Mouse (Mus musculus) liver, embryonic 14.5 days (tissue): ENCODE measurements around the gene Sesn2. TPM values are rescaled to one million over a fixed set of nuclear protein-coding genes. Genes with fewer than 3 reads are reported as not detected.

Experiments
- ATAC-seq: fragments of 200-750 bp; cut with Nextera tagmentation; 2 replicates; pipeline ENCODE4 v1.8.0; 2017; ENCODE audit warnings: moderate number of reproducible peaks, mild to moderate bottlenecking, moderate library complexity; ENCODE audit not compliant: insufficient read depth
- DNase-seq, 3 experiments: peaks; one replicate each; pipeline ENCODE4 v3.0.0-alpha.2; 2012 to 2013; ENCODE audit warnings: low read depth in 3 of 3, low spot score in 3 of 3
- H3K27ac ChIP-seq: fragments of 300-500 bp; sonication (generic); 2 replicates; pipeline ENCODE4 v1.5.1; 2014; ENCODE audit warnings: moderate library complexity, mild to moderate bottlenecking, control low read depth, inconsistent platforms
- H3K27me3 ChIP-seq: fragments of 300-500 bp; sonication (generic); 2 replicates; pipeline ENCODE4 v1.6.1; 2014; ENCODE audit warnings: mild to moderate bottlenecking, low read length, moderate library complexity; ENCODE audit not compliant: control insufficient read depth, insufficient read depth
- H3K36me3 ChIP-seq: fragments of 300-500 bp; sonication (generic); replicated peaks from 2 replicates; pipeline ENCODE4 v1.6.1; 2014; ENCODE audit warnings: low read depth; ENCODE audit not compliant: control insufficient read depth, insufficient read depth
- H3K4me1 ChIP-seq, 2 experiments: fragments of 200-500 bp in 1 of 2; fragments of 300-500 bp in 1 of 2; sonication (generic) in 1 of 2; replicated peaks; 2 replicates each; pipeline ENCODE4 v1.6.1; 2012 to 2014; ENCODE audit warnings: antibody characterized with exemption in 1 of 2, inconsistent platforms in 1 of 2, low read length in 1 of 2; ENCODE audit not compliant: control insufficient read depth in 2 of 2, insufficient read depth in 2 of 2
- H3K4me2 ChIP-seq: fragments of 300-500 bp; sonication (generic); 2 replicates; pipeline ENCODE4 v1.6.1; 2014; ENCODE audit warnings: low read depth, mild to moderate bottlenecking, control low read depth, moderate library complexity
- H3K4me3 ChIP-seq, 2 experiments: fragments of 200-500 bp in 1 of 2; fragments of 300-500 bp in 1 of 2; sonication (generic) in 1 of 2; 2 replicates each; pipeline ENCODE4 v1.5.1; 2012 to 2014; ENCODE audit warnings: low read depth in 2 of 2, low read length in 2 of 2, mild to moderate bottlenecking in 2 of 2, control low read depth in 1 of 2, inconsistent platforms in 1 of 2, moderate library complexity in 1 of 2; ENCODE audit not compliant: insufficient read depth in 1 of 2
- H3K9ac ChIP-seq: fragments of 300-500 bp; sonication (generic); replicated peaks from 2 replicates; pipeline ENCODE4 v1.6.1; 2014; ENCODE audit warnings: mild to moderate bottlenecking, control low read depth, moderate library complexity
- H3K9me3 ChIP-seq: fragments of 300-500 bp; sonication (generic); 2 replicates; pipeline ENCODE4 v1.6.1; 2016; ENCODE audit warnings: low read length, mixed read lengths; ENCODE audit not compliant: control insufficient read depth
- CTCF ChIP-seq: IDR thresholded peaks from 2 replicates; pipeline ENCODE4 v1.5.1; 2016; ENCODE audit warnings: antibody characterized with exemption, low read depth, control low read depth
- EP300 ChIP-seq: IDR thresholded peaks from 2 replicates; pipeline ENCODE4 v1.6.1; 2016; ENCODE audit warnings: antibody characterized with exemption, low read depth
- WGBS: fragments of 180-500 bp; shearing (Covaris S2); extraction: QIAGEN DNeasy Blood & Tissue Kit; methylation state at CpG from one replicate; pipeline ENCODE4 v1.1.7; 2014; ENCODE audit not compliant: insufficient replicate concordance; 5-methylcytosine and 5-hydroxymethylcytosine counted together
- polyA plus RNA-seq, 2 experiments: library from polyadenylated mRNA; depleted of rRNA in 1 of 2; stranded (reverse) in 1 of 2; unstranded in 1 of 2; fragments of >200 nt; fragmentation: Nextera tagmentation in 1 of 2; extraction: Ambion mirVana in 1 of 2; gene quantifications; 2 replicates each; pipeline versions ENCODE4 v1.2.1 to v1.2.3; 2012 to 2014

The Sesn2 gene
- polyA plus RNA-seq, 2 experiments: 3.3 to 3.4 TPM

DNA sequence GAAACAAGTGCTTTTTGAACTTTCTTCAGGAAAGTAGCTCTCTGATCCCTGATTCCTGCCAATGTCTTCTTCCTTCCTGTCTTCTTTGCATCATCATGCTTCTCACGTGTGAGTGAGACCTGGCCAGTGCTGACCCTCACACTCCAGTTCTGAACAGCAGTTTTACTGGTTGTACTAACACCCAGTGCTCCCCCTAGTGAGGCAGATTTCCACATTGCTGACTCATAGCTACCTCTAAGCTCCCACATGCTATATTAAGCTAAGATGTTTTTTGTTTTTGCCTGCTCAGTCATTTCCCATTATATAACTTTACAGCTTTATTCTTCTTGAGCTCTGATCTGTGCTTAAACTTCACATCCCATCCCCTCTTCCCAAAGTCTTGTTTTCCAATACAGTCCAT lies 32.4 kb upstream of the Sesn2 start:
- Histone ChIP-seq H3K4me1 (no peaks in the 10 kb centered on the region; a peak in 1 of 4 replicates), H3K4me3 (no peak overlapping the region), H3K9me3 (no peaks in the 10 kb centered on the region), H3K36me3 (peaks cover 91% of the 10 kb centered on the region), H3K9ac (no peak overlapping the region), H3K27me3 (no peaks in the 10 kb centered on the region), H3K4me2 (no peak overlapping the region), H3K27ac (no peak overlapping the region; the same call in 1 of the 2 replicates)
- TF ChIP-seq CTCF: peak; percentile 37; the same call in 1 of the 2 replicates
- TF ChIP-seq EP300: no peak
- ATAC-seq (no peak), DNase-seq (no peak)
- whole genome bisulfite sequencing: 36% methylated on average over 1 of the region's 1 CpGs

DNA sequence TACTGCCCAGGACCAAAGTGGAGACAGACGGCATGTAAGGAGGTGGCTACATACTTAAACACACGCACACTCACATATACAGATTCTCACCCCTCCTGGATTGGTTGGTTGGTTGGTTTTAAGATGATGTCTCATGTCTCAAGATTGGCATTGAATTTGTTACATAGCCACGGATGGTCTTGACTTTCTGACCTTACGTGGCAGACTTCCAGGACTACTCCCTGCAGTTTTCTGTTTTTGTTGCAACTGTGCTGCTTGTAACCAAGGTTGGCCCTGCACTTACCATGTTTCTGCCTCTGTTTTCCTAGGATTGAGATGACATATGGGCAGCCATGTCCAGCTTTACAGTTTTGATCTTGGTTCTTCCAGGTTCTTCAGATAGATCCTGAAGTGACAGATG lies 31.1 kb upstream of the Sesn2 start:
- no peak for TF ChIP-seq CTCF
- TF ChIP-seq EP300: no peak
- 90% methylated on average over 4 of the region's 4 CpGs for WGBS
- no peaks in the 10 kb centered on the region for H3K27me3 ChIP-seq
- H3K4me3 ChIP-seq: no peak overlapping the region
- peaks cover 81% of the 10 kb centered on the region for H3K36me3 ChIP-seq
- ATAC-seq (no peak), DNase-seq (no peak)
- no peak overlapping the region; the same call in 1 of the 2 replicates for H3K27ac ChIP-seq
- H3K9ac ChIP-seq: no peak overlapping the region
- H3K4me2 ChIP-seq: no peak overlapping the region
- no peaks in the 10 kb centered on the region for H3K9me3 ChIP-seq
- peaks cover 4 to 8% of the 10 kb centered on the region in 2 experiments; a peak in 3 of 4 replicates for H3K4me1 ChIP-seq

DNA sequence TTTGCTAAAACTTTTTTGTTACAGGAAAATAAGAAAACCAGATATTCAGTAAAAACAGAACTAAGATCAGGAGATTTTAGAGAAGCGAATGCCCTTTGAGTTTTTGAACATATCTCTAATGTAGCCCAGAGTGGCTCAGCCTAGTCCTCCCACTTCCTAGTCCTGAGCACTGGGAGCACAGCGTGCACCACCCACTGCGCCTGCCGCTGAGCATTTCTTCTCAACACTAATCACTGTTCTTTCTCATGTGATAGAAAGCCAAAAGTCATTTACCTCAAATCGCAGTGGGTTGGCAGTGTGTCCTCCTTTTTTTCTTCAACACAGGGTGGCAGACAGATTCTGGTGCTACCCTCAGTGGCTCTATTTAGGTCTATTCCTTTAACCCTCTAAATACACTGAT lies 29.2 kb upstream of the Sesn2 start:
- TF ChIP-seq EP300 (no peak), CTCF (no peak)
- no peak for DNase-seq

DNA sequence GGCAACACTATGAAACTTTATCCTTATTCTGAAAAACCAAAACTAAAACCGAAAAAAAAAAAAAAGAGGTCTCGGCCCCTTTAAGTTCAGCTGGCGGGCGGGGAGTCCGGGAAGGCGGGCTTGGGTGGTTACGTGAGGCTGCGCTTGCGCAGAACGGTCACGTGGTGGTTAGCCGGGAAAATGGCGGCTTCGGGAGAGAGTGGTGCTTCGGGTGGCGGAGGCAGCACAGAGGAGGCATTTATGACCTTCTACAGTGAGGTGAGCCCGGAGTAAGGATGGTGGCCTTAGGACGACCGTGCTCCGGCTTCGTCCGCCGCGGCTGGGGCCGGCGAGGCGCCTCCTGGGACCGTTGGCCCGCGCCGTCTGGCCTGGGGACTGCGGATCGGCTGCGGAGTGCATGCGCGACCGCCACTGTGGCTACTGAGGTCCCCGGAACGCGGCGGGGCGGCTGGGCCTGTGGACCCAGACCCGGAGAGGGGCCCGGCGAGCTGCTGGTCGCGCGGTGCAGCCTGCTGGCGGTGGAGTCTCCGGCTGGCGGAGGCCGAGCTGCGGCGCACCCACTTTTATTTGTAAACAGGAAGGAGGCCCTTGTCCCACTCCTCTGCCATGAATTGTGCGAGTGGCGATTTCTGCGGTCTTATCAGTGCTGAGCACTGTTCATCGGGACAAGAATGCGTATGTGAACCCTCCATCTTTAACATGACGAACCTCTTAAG lies 25.3 kb upstream of the Sesn2 start, which contains the start of gene Dnajc8:
Dnajc8 (plus strand) TSS at position 145 of the 716 bp plus-strand sequence.
- Histone ChIP-seq H3K4me1 (peaks cover 30 to 33% of the 10 kb centered on the region in 2 experiments), H3K36me3 (peaks cover 41% of the 10 kb centered on the region), H3K9ac (peak within 1 kb of the TSS; percentile 95), H3K4me3 (peak within 1 kb of the TSS; percentile 97 to 98), H3K9me3 (no peaks in the 10 kb centered on the region), H3K27ac (peak within 1 kb of the TSS; percentile 96), H3K4me2 (peak within 1 kb of the TSS; percentile 91), H3K27me3 (no peaks in the 10 kb centered on the region)
- ATAC-seq: peak; percentile 59
- WGBS: under 1% methylated on average over 60 of the region's 60 CpGs
- DNase-seq: peak; percentile 91 to 92 (median 92)
- TF ChIP-seq EP300 (0 out of 2 replicates have a peak, but pooled peaks have one; percentile 40), CTCF (no peak)

More for the DNA sequence above, 29.2 kb upstream of the Sesn2 start:
- Histone ChIP-seq H3K27ac (no peak overlapping the region), H3K9ac (no peak overlapping the region), H3K27me3 (no peaks in the 10 kb centered on the region), H3K4me3 (no peak overlapping the region), H3K9me3 (no peaks in the 10 kb centered on the region), H3K4me1 (peaks cover 9 to 15% of the 10 kb centered on the region in 2 experiments), H3K4me2 (no peak overlapping the region), H3K36me3 (peaks cover 65% of the 10 kb centered on the region)
- ATAC-seq: no peak
- 83% methylated on average over 5 of the region's 5 CpGs for WGBS

DNA sequence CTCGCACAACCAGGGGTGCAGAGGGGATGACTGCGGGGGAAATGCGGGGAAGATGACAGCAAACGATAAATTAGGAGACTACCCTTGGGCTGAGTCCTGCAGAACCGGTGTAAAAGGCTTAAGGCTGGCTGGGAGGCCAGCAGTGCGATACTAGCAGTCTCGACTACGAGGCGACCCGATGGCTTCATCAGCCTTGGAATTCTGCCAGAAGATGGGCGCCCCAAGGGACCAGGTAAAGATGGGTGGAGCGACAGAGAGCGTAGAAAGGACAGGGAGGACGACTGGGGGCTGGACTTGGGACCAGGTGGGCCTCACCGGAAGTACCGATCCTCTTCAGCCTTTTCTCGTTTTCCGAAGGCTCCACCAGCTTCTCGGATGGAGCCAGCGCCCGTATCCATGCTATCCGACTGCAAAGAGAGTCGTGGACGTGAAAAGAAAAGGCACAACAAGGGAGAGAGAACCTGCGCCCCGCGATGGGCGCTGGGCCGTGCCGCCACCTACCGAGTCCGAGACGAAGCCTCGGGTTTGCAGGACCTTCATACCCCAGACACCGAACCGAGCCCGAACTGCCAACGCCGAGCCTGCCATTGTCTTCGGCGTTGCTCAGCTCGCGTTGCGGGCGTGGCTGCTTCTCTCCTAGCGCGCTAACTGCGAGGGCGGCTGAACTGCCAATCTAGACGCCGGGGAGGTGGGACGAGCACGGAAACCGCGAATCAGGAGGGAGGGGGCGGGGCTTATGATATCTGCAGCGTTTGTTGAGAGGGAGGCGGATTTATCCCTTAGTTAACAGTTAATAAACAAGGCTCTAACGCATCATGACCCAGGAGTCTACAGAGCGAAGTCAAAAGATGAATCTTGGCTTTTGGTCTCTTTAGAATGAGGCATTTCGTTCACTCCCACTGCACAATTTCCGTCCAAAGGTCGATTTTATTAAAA lies 22.9 kb upstream of the Sesn2 start, which contains the start of gene Atpif1:
Atpif1 (minus strand) TSS at position 679 of the 936 bp plus-strand sequence.
- peaks cover 37% of the 10 kb centered on the region for H3K36me3 ChIP-seq
- peak; percentile 71 for ATAC-seq
- peaks cover 45 to 49% of the 10 kb centered on the region in 2 experiments for H3K4me1 ChIP-seq

More for the DNA sequence above, 22.9 kb upstream of the Sesn2 start, which contains the start of gene Atpif1:
- Histone ChIP-seq H3K4me3 (peak within 1 kb of the TSS; percentile 83 to 98), H3K4me2 (peak within 1 kb of the TSS; percentile 91), H3K9me3 (no peaks in the 10 kb centered on the region), H3K27ac (peak within 1 kb of the TSS; percentile 97), H3K9ac (peak within 1 kb of the TSS; percentile 97), H3K27me3 (no peaks in the 10 kb centered on the region)
- TF ChIP-seq CTCF: 0 out of 2 replicates have a peak, but pooled peaks have one; percentile 4
- peak; percentile 52 for TF ChIP-seq EP300
- peak; percentile 95 to 97 (median 97) for DNase-seq
- WGBS: under 1% methylated on average over 63 of the region's 63 CpGs
